Mouse (Mus musculus): ENCODE data around the gene Gm9821.
A peak's percentile ranks its signal among the peaks of the same experiment; 100 is the strongest.

Gene Gm9821

GRCm38 (mm10) chr2:91972121-91972566 is 26.6 kb downstream of the Gm9821 start:
- no peak for DNase-seq (ENCODE audit: low spot score)

DNA sequence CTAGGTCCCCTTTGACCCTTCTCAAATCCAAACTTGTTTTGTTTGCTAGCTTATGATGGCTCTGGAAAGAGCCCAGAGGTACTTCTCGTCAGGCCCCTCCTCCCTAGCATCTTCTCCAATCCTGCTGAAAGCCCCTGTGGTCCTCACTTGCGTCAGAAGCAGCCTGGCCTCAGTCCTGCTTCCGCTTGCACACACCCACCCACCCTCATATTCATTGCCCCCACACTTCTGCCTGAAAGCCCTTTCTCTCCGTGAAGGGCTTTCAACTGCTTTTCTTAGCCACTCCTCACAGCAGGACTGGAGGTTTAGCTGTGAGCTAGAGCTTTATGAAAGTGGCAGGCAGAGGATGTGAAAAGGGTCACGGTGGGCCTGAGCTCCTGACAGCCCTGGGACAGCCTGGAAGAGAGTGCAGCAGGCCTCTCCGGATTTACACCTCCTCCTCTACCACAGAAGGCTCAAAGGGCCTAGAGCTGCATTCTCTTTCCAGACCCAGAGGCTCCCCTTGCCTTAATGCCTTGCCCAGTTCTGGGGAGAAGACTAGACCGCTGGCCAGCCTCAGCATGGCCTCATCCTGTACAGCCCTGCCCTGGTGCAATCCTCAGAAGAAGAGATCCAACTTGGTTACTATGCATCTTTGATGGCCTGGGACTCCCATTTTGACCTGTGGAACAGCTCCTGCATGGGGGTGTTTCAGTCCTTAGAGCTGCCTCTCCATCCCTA is 28.1 kb downstream of the Gm9821 start:
- DNase-seq (ENCODE audit: low spot score): no peak

DNA sequence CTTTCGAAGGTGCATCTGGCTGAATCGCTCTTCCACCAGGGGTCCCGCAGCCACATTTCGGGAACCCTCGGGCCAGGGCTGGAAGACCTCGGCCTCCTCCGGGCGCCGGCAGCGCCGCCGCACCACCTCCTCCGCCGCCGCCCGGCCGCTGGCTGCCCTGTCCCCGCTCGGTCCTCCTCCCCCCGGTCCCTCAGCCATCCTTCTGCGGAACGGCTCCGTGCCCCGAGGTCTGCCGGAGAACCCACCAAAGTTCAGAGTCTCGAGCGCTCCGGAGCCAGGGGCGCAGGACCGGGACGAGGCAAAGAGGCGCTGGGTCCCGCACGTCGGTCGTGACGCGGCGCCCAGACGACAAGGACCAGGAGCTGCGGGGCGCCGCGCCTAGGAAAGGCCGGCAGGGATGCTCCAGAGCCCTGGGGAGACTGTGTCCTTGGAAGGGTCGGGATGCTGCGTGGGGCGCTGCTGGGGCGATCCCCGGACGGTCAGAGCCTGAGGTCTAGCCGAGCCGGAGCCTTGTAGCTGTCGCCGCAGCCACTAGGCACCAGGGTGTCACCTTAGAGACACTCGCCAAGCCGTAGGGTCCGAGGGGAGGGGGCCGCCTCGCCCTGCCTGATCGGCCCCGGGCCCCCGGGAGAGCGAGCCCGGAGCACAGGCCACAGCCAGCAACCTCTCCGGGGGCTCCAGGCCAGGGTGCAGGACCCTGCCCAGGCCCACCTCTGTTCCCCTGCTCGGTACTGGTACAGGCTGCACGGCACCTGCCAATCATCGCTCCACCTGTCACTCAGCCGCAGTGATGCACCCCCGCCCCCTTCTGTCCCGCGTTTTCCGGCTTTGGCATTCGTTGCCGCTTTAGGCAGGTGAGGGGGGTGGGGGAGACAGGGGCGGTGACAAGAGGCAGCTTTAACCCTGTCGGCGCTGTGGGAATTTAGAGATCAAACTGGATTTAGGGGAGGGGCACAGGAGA is 30.4 kb downstream of the Gm9821 start, which contains the start of gene Dgkz:
Gene Dgkz, minus strand, starts transcription at position 284 of the 961 bp plus-strand sequence.
- no peak for DNase-seq (ENCODE audit: low spot score)

DNA sequence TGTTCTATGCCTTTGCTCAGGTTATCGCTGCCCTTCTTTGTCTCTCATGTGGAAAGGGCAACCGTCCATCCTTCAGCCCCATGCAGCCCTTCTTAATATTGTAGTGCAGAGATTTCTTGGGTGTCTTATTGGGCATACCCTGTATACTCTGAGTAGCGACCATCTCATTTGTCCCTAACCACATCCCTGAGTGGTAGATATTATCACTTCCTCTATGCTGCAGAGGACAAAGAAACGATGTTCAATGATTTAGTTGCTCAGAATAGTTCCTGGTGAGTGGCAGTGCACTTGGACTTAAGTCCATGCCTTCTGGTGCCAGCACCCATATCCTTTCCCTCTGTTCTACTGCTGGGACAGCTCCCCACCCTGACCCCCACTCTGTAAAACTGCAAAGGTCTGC is 32.5 kb downstream of the Gm9821 start:
- DNase-seq (ENCODE audit: low spot score): no peak

DNA sequence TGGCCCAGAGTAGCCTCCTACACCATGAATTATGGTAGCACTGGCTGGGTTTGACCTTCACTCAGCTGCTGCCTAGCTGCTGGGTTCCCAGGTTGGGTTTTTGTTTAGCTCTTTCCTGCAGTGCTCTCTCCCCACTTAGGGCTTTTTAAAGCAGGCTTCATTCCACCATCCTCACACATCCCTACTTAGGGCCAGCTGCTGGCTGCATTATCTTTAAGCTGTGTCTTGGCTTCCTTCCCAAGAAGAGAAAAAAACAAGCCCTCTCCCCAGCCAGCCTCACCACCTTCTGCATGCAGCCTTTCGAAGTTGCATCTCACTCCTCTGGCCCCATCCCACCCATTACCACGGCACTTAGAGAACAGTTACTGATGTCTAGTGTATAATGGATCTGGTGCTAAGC is 33.0 kb downstream of the Gm9821 start:
- no peak for DNase-seq (ENCODE audit: low spot score)

GRCm38 (mm10) chr2:91980245-91980644 is 34.7 kb downstream of the Gm9821 start:
- DNase-seq (ENCODE audit: low spot score): no peak

DNA sequence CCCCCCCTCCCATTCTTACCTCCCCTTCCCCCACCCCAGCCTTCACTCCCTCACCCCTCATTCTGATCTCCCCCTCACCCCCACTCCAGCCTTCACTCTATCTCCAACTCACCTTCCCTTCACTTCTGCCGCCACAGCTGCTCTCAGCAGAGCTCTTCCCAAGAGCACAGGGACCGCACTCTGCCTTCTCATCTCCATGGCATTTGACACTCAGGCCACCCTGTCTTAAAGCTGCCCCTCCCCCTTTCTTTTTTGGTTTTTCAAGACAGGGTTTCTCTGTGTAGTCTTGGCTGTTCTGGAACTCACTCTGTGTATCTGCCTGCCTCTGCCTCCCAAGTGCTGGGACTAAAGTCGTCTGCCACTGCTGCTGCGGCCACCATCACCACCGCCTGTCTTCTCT is 35.3 kb downstream of the Gm9821 start:
- DNase-seq (ENCODE audit: low spot score): no peak

DNA sequence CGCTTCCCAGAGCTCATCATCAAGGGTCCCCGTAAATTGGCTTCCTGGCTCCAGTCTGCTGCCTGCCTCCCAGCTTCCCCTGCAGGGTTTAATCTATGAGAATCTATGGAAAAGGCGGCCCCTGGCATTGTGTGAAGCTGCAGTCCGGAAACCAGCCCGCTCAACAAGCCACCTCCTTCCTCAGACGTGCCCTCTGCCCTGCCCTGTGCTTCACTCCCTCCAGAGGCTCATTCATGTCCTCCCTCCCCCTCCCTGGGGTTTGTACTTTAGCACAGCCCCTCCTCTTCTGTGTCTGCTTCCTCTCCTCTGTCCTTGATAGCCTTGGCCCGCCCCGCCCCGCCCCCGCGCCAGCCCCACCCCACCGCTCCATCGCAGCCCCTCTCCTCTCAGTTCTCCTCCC is 38.9 kb downstream of the Gm9821 start:
- DNase-seq (ENCODE audit: low spot score): no peak

DNA sequence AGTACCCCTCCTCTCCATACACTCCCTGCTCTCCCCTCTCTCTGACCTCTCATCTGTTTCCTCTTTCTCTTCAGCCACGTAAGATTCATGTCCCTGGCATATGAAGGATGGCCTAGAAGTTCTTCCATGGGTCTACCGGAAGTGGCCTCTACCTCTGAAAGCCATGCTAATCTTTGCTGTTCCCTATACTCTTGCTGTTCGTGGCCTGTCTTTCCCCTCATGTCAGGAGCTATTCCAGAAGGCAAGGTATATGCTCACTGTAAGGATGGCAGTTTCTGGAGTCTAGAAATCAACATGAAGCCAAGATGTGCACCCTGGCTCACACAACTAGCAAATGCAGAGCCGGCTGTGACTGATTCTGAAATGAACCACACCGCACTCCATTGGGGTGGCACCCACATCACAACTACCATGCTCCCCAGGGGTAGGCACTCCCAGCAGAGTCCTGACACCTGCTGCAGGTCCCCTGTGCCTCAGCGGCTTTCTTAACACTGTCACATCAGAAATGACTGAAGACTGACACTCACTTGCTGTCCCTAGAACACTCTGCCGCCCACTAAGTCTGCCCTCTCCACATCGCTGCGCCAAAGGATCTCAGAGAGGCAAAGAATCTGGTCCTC is 39.5 kb downstream of the Gm9821 start:
- no peak for DNase-seq (ENCODE audit: low spot score)

DNA sequence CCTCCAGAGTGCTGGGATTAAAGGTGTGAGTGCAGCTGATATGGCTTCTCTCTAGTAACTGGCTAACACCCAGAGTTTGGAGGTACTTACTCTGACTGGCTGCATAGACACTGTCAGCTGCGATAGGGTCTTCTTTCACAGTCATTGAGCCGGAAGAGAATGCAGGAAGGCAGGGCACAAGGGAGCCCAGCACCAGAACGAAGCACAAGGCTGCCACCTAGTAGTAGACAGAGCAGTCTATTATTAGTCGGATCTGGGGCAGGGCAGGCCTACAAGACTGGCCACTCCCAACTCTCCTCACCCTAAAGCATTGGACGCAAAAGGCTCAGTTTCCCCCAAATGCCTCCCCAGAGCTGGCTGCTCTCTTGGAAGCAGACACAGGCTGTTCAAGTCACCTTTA is 40.6 kb downstream of the Gm9821 start:
- no peak for DNase-seq (ENCODE audit: low spot score)

- peak; percentile 83 for DNase-seq (ENCODE audit: low spot score)
Observed at GRCm38 (mm10) chr2:91987542-91987941, 42.0 kb downstream of the Gm9821 start.

DNA sequence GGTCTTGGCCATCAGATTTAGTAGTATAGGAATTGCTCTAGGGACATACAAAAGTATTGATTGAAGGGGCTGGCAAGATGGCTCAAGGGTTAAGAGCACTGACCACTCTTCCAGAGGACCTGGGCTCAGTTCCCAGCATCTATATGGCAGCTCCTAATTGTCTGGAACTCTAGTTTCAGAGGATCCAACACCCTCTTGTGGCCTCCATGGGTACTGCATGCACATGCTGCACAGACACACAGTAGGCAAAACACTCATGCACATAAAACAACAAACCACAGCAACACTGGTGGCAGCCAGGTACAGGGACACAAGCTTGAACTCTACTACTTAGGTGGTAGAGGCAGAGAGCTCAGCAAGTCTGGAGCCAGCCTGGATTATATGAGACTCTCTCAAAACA is 44.2 kb downstream of the Gm9821 start:
- DNase-seq (ENCODE audit: low spot score): no peak

DNA sequence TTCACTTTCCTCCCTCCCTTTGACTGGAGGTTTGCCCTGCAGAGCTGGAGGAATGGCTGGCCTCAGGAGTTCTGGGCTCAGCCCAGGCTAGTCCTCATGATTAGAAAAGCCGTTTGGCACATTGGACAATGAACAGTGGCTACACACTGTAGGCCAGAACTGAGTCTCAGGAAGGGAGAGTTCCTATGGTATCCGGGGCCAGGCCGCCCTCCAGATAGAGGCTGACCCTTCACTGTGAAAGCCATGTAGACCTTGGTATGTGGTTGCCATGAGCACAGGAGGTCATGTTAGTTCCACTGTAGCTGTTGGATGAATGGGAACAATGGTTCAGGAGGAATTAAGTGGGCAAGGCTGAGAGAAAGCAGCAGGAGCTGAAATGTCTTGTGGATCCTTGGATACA is 47.9 kb downstream of the Gm9821 start:
- DNase-seq (ENCODE audit: low spot score): no peak

- DNase-seq (ENCODE audit: low spot score): no peak
Observed at GRCm38 (mm10) chr2:91996006-91996405, 50.5 kb downstream of the Gm9821 start.

All from layer of hippocampus, adult 9-10 months (tissue).